Mouse (Mus musculus) heart, postnatal 4 days (tissue): ENCODE data around the gene Slc25a10. TPM values are rescaled to one million over a fixed set of nuclear protein-coding genes. Genes with fewer than 3 reads are reported as not detected.

Source experiments
- DNase-seq: peaks from one replicate; pipeline ENCODE4 v3.0.0; 2021
- total RNA-seq, 2 experiments: library from RNA; stranded (reverse); gene quantifications; 2 replicates each; pipeline ENCODE4 v1.2.3; 2021

The Slc25a10 gene
- total RNA-seq, 2 experiments from 2014 or later, result 43.7 to 45.7 TPM

DNA sequence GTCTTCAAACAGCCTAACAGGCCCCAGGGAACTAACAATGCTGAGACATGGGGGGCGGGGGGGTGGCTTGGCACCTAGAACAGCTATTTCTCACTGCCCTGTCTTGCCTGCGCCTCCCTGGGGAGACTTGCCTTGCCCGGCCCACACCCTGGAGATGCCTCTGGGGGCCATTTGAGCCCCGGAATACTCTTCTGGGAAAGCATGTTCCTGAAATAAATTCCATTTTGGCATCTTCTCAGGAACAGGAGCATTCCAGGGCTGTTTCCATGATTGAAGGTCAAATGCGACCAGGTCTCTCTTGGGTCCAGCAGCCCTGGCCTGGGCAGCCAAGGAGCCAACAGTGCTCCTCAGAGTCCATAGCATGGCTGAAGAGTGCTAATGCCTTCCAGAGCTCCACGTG lies 50.7 kb downstream of the Slc25a10 start:
- no peak for DNase-seq

DNA sequence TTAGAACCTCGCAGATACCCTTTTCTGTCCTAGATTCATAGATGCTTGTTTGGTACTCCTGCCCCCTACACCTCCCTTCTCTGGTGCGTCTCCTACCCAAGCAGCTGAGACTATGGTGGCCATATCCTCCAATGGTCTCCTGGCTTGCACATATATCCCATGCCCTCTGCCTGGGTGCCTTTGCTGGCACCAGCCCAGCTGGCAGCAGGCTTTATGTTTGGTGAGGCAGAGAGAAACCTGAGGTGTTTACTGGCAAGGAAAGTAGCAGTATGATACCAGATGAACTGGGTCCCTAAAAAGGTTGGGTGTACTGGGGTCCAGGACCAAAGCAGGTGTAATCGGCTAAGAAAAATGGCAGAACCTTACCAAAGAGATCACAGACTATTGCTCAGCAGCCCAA lies 54.3 kb downstream of the Slc25a10 start:
- DNase-seq, result peak; percentile 27

DNA sequence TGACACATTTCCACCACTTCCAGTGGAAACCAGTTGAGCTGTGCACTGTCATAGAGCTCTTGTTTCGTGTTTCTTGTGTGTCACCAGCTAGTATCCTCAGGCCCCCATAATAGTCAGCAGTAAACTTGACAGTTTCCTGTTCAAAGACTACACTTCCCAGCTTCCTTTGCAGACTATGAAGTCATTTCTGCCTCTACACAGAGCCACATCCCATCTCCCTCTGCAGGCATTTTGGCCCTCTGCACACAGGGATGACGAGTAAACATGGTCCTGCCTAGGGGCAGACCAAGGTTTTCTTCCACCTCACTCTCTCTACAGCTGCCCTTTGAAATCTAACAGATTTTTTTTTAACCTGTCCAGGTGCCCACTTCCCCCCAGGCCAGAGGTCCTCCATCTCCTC lies 55.8 kb downstream of the Slc25a10 start:
- peak; percentile 48 for DNase-seq

DNA sequence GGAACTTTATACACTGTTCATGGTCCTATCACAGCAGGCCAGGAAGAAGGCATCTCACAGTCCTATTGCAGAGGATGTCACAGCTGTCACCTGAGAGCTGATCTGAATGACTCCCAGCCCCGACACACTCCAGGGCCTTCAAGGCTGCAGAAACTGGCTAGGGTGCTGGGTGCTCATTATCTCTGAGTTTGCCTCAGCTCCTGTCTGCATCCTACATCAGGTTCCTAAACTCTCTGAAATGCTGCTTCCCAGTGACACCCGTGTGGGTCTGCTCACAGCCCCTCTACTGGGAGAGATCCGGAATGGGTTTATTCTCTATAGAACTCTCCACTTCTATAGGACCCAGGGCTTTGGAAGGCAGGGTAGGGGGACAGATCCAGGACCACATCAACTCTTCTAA lies 56.6 kb downstream of the Slc25a10 start:
- no peak for DNase-seq

DNA sequence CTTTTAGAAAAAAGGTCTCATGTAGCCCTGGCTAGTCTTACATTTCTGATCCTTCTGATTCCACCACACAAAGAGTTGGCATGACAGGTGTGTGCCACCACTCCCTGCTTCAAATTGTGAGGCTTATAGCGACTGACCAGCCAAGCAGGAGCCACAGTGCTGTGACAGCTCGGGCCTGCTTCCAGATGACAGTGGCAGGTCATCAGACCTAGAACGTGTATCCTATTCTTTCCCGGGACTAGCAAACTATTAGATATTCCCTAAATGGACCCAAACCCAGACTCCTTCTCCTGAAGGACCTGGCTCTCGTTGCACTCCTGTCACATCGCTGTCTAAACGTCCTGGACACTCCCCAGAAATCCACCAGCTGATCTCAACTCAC lies 57.1 kb downstream of the Slc25a10 start:
- no peak for DNase-seq

Other genes with a start within 250 kb of the Slc25a10 start
- 1,000 to 10,000 TPM in 1 of 2 experiments, 100 to 1,000 TPM in 1; 930 to 1,002 TPM for gene Actg1, start 143.3 kb upstream of the Slc25a10 start, total RNA-seq
- under 1 TPM in 1 of 2 experiments, not detected in 1; 0.34 TPM for gene Fscn2, start 130.3 kb upstream of the Slc25a10 start, total RNA-seq
- 10 to 100 TPM; 31.4 to 34.4 TPM for gene Faap100, start 113.1 kb upstream of the Slc25a10 start, total RNA-seq
- gene Nploc4, start 54.1 kb upstream of the Slc25a10 start, total RNA-seq, result 10 to 100 TPM; 63.3 to 63.8 TPM
- 1 to 10 TPM; 3.0 to 4.0 TPM for gene Tspan10, start 49.2 kb upstream of the Slc25a10 start, total RNA-seq
- under 1 TPM; 0.18 to 0.55 TPM for gene Pde6g, start 38.3 kb upstream of the Slc25a10 start, total RNA-seq
- 10 to 100 TPM; 25.1 to 26.1 TPM for gene Oxld1, start 33.8 kb upstream of the Slc25a10 start, total RNA-seq
- gene Ccdc137, start 33.7 kb upstream of the Slc25a10 start, total RNA-seq, result 10 to 100 TPM in 1 of 2 experiments, 1 to 10 TPM in 1; 8.7 to 10.3 TPM
- gene Arl16, start 24.2 kb upstream of the Slc25a10 start, total RNA-seq, result 10 to 100 TPM; 13.7 to 17.0 TPM
- 100 to 1,000 TPM; 229 to 250 TPM for gene Mrpl12, start 7.2 kb upstream of the Slc25a10 start, total RNA-seq
- 1 to 10 TPM; 1.7 to 1.8 TPM for gene Gcgr, start 38.9 kb downstream of the Slc25a10 start, total RNA-seq
- gene Mcrip1, start 57.9 kb downstream of the Slc25a10 start, total RNA-seq, result 10 to 100 TPM; 76.5 to 82.6 TPM
- under 1 TPM in 1 of 2 experiments, not detected in 1; 0.83 TPM for gene Ppp1r27, start 59.3 kb downstream of the Slc25a10 start, total RNA-seq
- 100 to 1,000 TPM; 353 to 365 TPM for gene P4hb, start 81.4 kb downstream of the Slc25a10 start, total RNA-seq
- gene Arhgdia, start 89.8 kb downstream of the Slc25a10 start, total RNA-seq, result 100 to 1,000 TPM; 296 to 308 TPM
- 100 to 1,000 TPM; 134 TPM for gene Alyref, start 106.5 kb downstream of the Slc25a10 start, total RNA-seq
- gene Anapc11, start 106.6 kb downstream of the Slc25a10 start, total RNA-seq, result 100 to 1,000 TPM; 117 to 118 TPM
- 1 to 10 TPM; 2.4 to 2.5 TPM for gene Npb, start 116.6 kb downstream of the Slc25a10 start, total RNA-seq
- gene Pcyt2, start 126.1 kb downstream of the Slc25a10 start, total RNA-seq, result 10 to 100 TPM; 56.8 to 58.1 TPM
- 10 to 100 TPM; 10.2 to 11.7 TPM for gene Sirt7, start 133.4 kb downstream of the Slc25a10 start, total RNA-seq
- gene Mafg, start 141.8 kb downstream of the Slc25a10 start, total RNA-seq, result 10 to 100 TPM; 23.4 to 25.8 TPM
- 1 to 10 TPM; 7.9 to 8.0 TPM for gene Pycr1, start 151.9 kb downstream of the Slc25a10 start, total RNA-seq
- gene Myadml2, start 156.3 kb downstream of the Slc25a10 start, total RNA-seq, result 10 to 100 TPM; 26.3 to 28.1 TPM
- under 1 TPM; 0.16 to 0.26 TPM for gene Notum, start 169.3 kb downstream of the Slc25a10 start, total RNA-seq
- 10 to 100 TPM; 62.7 to 64.0 TPM for gene Aspscr1, start 181.1 kb downstream of the Slc25a10 start, total RNA-seq
- gene Cenpx, start 221.9 kb downstream of the Slc25a10 start, total RNA-seq, result 10 to 100 TPM; 39.5 to 41.8 TPM
- 10 to 100 TPM; 11.0 to 11.3 TPM for gene Lrrc45, start 222.1 kb downstream of the Slc25a10 start, total RNA-seq
- gene Rac3, start 229.6 kb downstream of the Slc25a10 start, total RNA-seq, result 1 to 10 TPM; 1.5 to 1.8 TPM
- 1 to 10 TPM; 3.6 to 4.5 TPM for gene Dcxr, start 235.4 kb downstream of the Slc25a10 start, total RNA-seq
- gene Cbr2, start 240.3 kb downstream of the Slc25a10 start, total RNA-seq, result 1 to 10 TPM; 3.0 to 3.9 TPM